Mouse (Mus musculus): Measurements from ENCODE around the gene Ccdc60.
"Not testable (repeated sequence)": the region's sequence is repeated elsewhere in the genome, so short reads cannot be mapped to it uniquely, and the experiment has no call there.

DNA sequence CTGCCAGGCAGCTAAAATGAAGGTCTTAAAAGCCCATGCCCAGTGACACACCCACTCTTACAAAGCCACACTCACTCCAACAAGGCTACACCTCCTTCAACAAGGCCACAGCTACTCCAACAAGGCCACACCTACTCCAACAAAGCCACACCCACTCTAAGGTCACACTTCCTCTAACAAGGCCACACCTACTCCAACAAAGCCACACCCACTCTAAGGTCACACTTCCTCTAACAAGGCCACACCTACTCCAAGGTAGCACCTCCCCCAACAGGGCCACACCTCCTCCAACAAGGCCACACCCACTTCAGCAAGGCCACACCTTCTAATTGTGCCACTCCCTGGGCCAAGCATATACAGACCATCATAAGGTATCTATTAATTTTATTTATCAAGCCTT is 16.4 kb upstream of the Ccdc60 start:
- not testable (repeated sequence) for TF ChIP-seq ZC3H11A (IDR thresholded peaks at IDR 0.05; ENCODE audit: borderline replicate concordance, low read depth, low read length); ZNF384 (IDR thresholded peaks at IDR 0.05; ENCODE audit: low read depth, low read length); CHD2 (IDR thresholded peaks at IDR 0.05; ENCODE audit: low read depth, low read length); HCFC1 (IDR thresholded peaks at IDR 0.05; ENCODE audit: borderline replicate concordance, insufficient read depth, low read length)
